Mouse (Mus musculus): Measurements from ENCODE around the gene Dpf2.
A peak's percentile ranks its signal among the peaks of the same experiment; 100 is the strongest.

The Dpf2 gene

DNA sequence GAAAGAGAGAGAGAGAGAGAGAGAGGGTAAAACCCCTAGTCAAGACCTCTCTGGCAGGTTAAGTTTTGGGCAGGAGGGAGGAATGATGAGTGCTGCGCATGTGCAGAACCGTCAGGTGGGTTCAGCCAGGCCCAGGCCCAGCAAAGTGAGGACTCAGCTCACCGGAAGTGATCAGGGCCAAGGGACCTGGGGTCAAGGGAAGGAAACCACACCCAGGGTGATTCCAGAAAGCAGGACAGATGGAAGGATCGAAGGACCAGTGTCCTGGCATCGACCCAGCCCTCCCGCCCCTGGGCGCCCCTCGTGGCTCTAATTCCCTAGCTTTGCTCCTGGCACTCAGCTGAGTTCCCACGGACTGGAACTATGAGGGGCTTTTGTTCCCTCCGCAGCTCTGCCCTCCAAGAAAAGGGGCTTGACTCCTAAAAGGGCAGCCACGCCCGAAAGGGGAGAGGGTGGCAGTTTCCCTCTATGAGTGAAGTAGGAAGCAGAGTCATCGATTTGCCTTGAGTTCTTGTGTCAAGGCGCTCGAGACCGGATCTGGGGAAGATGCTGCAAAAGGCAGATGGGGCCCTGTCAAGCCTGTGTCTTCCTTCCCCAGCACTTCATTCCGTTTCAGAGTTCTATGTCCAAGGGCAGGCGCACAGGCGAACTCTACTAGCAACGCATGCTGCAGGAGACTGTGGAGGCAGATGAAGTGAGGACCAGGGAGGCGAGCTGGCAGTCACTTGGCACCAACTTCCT is 24.5 kb upstream of the Dpf2 start:
- no peak for DNase-seq (ENCODE audit: low spot score in 2 of 2)

DNA sequence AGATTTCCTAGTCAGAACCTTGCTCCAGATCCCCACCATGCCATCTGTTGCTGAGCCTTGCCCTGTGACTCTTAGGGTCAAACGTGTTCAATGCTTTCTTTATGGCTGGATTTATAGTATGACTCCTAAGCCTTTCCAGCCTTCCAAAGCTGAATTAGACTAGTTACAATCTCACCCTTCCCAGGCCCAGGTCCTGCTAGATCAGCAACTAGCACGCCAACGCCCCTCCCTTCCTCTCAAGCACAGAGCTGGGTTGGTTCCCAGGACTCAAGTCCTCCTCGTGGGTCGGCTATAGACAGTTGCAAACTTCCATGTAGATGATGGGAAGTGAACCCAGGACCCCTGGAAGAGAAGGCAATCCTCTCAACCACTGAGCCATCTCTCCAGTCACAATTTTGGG is 22.9 kb upstream of the Dpf2 start:
- DNase-seq (ENCODE audit: low spot score in 2 of 2), result no peak

DNA sequence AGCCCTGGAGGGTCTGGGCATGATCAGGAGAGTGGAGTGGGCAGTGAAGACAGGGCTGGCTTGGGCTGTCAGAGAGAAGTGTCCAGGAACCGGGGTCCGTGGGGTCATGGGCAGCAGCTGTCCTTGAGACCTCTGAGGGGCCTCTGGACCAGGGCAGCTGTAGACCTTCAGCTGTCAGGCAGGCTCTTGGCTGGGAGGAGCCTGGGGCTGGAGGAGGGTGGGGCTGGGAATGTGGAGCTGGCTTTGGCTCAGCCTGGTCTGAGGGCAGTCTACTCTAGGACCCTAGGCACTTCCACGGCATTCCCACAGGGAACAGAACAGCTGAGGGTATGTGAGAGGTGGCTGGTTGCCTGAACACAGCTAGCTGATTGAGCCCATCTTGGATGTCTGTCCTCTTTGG is 22.5 kb upstream of the Dpf2 start:
- no peak for DNase-seq (ENCODE audit: low spot score in 2 of 2)

- no peak for DNase-seq (ENCODE audit: low spot score in 2 of 2)
Measured at GRCm38 (mm10) chr19:5929634-5930596, 17.1 kb upstream of the Dpf2 start.

DNA sequence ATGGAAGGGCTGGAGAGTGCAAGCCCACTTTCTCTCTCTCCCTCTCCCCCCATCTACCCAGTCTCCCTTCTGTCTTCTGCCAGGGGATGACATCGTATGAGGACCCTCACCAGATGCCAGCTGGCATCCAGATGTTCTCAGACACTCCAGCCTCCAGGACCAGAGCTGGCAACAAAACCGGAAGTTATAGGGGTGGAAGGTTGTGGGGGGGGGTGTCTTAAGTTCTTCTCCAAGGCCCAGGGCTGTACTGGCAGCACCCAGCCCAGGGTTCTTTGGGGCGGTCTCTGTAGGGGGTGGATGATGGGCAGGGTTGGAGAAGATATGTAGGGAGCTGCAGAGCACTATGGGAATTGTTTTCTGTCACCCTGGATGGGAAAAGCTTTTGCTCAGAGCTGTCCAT is 15.7 kb upstream of the Dpf2 start:
- DNase-seq (ENCODE audit: low spot score in 2 of 2), result no peak

- no peak for DNase-seq (ENCODE audit: low spot score in 2 of 2)
Measured at GRCm38 (mm10) chr19:5928104-5928503, 15.3 kb upstream of the Dpf2 start.

DNA sequence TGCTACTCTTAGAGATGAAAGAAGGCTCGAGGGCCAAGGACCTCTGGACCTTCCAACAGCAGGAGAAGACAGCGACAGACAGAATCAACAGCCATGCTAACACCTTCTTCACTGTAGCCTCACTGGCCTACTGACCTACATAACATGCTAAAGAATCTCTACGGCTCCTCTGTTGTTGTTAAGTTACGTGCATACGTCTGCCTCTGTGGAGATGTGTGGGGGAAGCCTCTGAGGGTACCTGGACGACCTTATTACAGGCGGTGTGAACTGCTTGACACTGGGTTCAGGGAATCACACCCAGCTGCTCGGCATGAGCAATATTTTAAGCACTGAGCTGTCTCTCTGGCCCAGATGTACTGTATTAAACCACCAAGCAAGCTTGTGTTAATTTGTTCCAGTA is 14.7 kb upstream of the Dpf2 start:
- DNase-seq (ENCODE audit: low spot score in 2 of 2), result no peak

GRCm38 (mm10) chr19:5927026-5927425 is 14.2 kb upstream of the Dpf2 start:
- no peak for DNase-seq (ENCODE audit: low spot score in 2 of 2)

DNA sequence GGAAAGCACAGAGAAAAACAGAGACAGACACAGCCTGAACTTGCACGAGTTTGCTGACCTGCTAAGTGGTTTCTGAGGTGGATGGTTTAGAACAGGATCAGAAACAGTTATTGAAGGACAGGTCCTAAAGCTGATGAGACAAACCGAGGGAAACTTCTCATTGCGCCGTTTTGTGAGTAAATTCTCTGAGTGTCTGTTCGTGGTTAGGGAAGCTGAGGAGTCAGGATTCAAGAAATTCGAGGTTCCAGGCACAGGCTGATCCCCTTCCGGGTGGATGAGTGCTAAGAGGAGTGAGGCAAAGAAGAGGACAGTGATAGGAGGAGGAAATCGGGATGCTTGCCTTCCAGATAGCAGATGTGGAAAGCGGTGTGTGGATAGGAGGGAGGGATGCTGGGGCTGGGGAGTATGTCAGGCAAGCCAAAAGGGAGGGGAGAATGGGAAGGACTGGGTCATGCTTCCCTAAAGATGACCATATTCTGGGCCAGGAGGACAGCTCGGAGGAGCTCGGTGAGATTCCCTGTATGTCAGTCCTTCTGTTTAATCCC is 12.6 kb upstream of the Dpf2 start:
- DNase-seq (ENCODE audit: low spot score in 2 of 2), result no peak

DNA sequence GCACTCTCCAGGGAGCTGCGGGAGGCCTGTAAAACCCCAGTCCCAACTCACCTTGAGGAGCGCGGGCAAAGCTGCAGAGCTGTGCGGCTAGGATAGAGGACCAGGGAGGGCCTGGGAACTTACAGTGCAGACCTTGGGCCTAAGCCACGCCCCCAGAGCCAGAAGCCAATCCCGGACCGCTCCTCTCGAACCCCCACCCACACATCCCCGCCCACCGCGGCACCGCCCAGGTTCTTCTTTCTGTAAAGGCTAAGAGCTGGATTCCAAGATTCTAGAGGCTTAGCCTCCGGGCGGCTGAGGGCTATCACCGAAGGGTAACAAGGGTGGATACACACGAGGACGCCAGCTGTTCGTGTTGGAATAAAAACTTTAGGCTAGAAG is 11.9 kb upstream of the Dpf2 start, which contains the start of gene Cdc42ep2:
TSS of gene Cdc42ep2 (minus strand) at position 104 of the 381 bp plus-strand sequence.
- DNase-seq (ENCODE audit: low spot score in 2 of 2), result peak; percentile 80 to 85

DNA sequence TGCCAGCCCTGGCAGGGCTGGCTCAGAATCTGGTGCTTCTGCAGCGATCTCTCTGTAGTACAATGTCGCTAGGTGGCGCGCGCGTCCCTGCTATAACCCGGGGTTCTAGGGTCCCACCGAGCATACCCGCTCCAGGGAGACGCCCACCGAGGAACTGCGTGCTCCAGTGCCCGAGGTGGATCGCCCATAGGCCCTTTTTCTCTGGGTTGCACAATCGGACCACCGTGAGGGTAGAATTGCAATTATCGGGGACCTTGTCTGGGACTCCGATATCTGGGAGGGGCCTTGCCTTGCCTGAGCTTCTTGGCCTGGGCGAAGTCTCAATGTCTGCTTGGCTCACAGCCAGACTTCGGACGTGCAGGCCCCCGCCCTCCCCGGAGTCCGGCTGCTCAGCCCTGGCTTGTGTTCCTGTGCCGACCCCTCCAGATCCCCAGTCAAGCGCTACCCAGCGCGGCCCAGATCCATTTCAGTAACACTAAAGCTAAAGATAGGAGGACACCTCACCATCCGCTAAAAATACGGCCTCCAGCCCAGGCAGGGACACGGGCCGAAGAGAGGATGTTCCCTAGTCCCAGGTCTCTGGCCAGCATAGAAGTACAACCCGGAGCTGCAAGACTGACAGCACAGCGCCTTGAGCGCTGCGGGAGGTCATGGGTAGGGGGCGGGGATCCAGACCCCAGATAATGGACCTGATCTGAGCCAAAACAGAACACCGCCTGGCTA is 11.3 kb upstream of the Dpf2 start:
- peak; percentile 86 to 92 for DNase-seq (ENCODE audit: low spot score in 2 of 2)

GRCm38 (mm10) chr19:5922963-5923362 is 10.2 kb upstream of the Dpf2 start:
- DNase-seq (ENCODE audit: low spot score in 2 of 2), result no peak

DNA sequence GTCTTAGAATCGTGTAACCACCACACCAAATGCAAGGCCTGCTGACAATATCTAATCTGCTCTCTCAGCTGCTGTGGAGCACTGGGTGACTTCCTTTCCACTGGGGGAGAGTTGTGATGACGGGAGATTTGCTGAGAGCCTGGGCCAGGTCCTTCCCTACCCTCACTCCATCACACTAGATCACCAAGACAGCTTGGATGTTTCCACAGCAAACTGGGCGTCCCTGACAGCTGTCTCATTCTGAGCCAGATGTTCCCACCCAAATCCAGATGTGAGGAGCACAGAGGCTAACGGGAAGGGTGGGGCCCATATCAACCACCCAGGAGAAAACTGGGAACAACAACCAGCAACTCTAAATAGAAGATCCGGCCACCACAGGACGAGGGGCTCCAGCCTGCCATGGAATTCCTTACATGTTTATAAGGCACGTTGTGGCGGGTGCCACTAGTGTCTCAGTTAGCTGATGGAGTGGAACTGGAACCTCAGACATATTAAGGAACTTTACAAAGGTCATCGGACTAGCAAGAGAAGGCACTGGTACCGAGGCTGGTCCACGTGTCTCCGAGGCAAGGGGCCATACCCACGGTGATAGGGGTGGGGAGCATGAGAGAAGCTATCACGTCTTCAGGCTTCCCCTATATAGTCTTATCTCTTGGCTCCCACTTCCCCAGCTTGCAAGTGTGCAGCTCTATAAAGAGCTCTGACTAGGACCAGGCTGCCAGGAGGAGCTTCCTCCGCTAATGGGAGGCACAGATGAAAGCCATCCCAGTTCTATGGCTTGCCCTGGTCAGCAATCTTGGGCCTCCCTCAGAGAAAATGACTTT is 9.5 kb upstream of the Dpf2 start:
- no peak for DNase-seq (ENCODE audit: low spot score in 2 of 2)

DNA sequence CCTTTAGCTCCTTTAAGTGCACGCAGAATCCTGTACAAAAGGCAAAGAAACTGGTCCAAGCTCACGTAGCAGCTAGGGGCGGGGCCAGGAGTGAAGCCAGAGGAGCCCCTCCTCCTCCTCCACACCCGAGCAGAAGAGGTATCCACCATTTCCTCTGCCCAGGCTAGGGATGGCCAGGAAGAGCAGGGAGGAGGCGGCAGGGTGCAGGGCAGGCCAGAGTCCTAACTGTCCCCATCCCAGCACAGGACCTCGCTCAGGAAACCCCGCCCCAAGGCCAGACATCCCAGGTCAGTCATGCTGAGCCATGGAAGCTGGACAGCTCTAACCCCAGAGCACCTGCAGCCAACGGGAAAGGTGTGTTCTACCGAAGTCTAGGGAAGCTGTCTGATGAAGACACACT is 8.9 kb upstream of the Dpf2 start:
- DNase-seq (ENCODE audit: low spot score in 2 of 2), result no peak

DNA sequence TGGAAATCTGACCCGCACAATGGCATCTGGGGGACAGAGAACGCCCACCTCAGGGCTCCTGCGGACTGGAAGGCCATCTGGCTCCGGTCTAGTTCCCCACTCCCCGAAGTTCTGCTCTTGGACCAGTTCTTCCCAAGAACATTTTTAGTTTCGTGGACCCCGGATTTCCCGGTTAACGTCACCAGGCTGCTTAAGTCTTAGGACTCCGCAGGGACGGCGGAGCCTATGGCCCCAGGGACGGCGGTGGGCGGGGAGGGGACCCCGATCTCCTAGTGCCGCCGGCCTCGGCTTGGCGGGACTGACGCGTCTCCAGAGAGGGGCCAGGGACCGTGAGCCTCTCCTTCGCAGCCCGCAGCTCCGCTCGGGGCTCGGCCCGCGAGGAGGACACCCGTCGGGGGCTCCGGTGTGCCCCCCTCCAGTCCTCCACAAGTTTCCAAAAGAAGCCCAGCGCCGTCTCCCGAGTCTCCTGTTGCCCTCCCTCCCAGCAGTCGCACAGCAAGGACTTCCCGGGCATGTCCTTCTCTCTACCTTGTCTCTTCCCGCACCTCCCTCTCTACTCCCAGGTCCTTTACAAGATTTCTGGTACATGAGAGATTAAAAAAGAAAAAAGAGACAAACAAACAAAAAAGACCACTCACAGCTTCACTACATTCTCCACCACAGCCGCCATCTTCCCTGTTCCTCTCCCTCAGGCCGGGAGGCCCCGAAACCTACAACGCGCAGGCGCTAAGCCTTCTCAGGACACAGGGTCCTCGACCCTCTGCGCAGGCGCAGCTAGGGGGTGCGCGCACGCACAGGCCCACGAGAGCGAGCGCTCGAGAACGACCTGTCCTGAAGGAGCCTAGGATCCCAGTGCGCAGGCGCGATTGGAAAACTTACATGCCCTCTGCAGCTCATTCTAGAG is 455 bp downstream of the Dpf2 start:
- DNase-seq (ENCODE audit: low spot score in 2 of 2), result peak; percentile 98 to 99

- no peak for DNase-seq (ENCODE audit: low spot score in 2 of 2)
Measured at GRCm38 (mm10) chr19:5911430-5912102, 1.2 kb downstream of the Dpf2 start.

DNA sequence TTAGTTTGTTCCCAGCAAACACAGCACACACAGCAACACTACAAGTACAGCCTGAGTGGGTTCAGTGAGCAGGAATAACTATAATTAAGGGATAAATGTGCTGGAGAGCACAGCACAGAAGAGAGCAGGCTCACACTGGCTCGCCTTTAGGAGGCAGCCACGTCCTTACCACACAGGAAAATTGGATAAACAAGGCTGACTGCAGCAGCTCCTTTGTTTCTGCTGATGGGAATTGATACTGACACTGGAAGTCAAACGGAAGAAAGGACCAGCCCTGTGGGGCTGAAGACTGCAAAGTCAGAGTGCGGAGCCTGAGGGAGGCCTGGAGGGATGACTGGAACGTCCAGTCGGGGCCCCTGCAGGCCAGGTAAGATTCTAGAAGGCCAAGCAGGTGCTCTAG is 2.6 kb downstream of the Dpf2 start:
- DNase-seq (ENCODE audit: low spot score in 2 of 2), result no peak

DNA sequence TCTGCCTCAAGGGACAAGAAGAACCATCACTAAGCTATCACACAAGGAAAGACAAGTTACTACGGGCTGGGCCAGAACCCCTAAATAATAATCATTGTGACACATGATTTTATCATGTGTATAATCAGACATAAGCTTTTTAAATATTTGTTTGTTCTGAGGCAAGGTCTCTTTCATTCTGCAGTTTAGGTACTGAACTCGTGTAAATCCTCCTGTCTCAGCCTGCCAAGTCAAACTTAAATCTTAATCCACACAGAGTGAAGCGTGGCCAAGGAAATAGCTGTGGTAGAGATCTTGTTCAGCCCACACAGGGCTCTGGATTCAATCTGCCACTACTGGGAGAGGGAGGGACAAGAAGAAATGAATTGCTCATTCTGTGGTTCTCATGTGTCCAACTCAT is 5.5 kb downstream of the Dpf2 start:
- DNase-seq (ENCODE audit: low spot score in 2 of 2), result no peak

- DNase-seq (ENCODE audit: low spot score in 2 of 2), result peak; percentile 92 to 93
Measured at GRCm38 (mm10) chr19:5894002-5894678, 18.7 kb downstream of the Dpf2 start, which contains the start of gene Tigd3. Gene Tigd3, minus strand, starts transcription at chr19:5894149.

All from frontal cortex, postnatal 25 days (tissue).